Mouse (Mus musculus): Measurements from ENCODE around the gene Plagl2. TPM values are rescaled to one million over a fixed set of nuclear protein-coding genes. Genes with fewer than 3 reads are reported as not detected.

Plagl2 gene
- total and polyA plus RNA-seq, 3 experiments, result 8.1 to 52.7 (median 18.0) TPM

GRCm38 (mm10) chr2:153242156-153242555 lies 930 bp upstream of the Plagl2 start:
- peaks cover 14 to 35% of the 10 kb centered on the region in 2 experiments for H3K36me3 ChIP-seq (replicated peaks in 1 of 2; ENCODE audit: control insufficient read depth in 1 of 2, insufficient read depth in 1 of 2, low read length in 1 of 2)
- H3K27ac ChIP-seq (ENCODE audit: insufficient read depth, low read depth), result no peak overlapping the region
- H3K4me3 ChIP-seq (replicated peaks in 1 of 3; ENCODE audit: low read depth in 2 of 3, low read length in 2 of 3, poor library complexity in 1 of 3), result peak overlapping the region; percentile 67 to 82 (median 74)
- no peak for DNase-seq (ENCODE audit: extremely low read depth)
- in situ Hi-C loops (cut with MboI; ENCODE audit: low pct_ligation_motif_present, low pct_unique_long_range_greater_than_20kb, low sequenced_read_pairs) (no loop called here), dilution Hi-C loops (cut with MboI; ENCODE audit: extremely low pct_ligation_motif_present, extremely low pct_unique_long_range_greater_than_20kb, low sequenced_read_pairs) (no loop called here)
- peak overlapping the region; percentile 92 for H3K9ac ChIP-seq (ENCODE audit: insufficient read depth, low read depth)
- H3K9me3 ChIP-seq (replicated peaks; ENCODE audit: low read length), result no peaks in the 10 kb centered on the region
- TF ChIP-seq MAX (IDR thresholded peaks at IDR 0.05; ENCODE audit: low read length), result no peak; the same call in 1 of the 2 replicates
- TF ChIP-seq MYC (IDR thresholded peaks at IDR 0.05; ENCODE audit: low read depth, low read length), result no peak
- no peak for TF ChIP-seq RAD21 (IDR thresholded peaks at IDR 0.05; ENCODE audit: low read depth, low read length)
- no peak for TF ChIP-seq IRF4 (IDR thresholded peaks at IDR 0.05; ENCODE audit: low read depth, low read length)
- TF ChIP-seq ZKSCAN1 (IDR thresholded peaks at IDR 0.05; ENCODE audit: borderline replicate concordance, low read depth, low read length), result no peak
- TF ChIP-seq EP300 (IDR thresholded peaks at IDR 0.05; ENCODE audit: low read length), result no peak
- peaks cover 11 to 55% of the 10 kb centered on the region in 2 experiments for H3K4me1 ChIP-seq (ENCODE audit: control insufficient read depth in 1 of 2, insufficient read depth in 2 of 2)
- no peaks in the 10 kb centered on the region for H3K27me3 ChIP-seq (replicated peaks)
- peaks cover 51% of the 10 kb centered on the region for H3K79me2 ChIP-seq (replicated peaks; ENCODE audit: control insufficient read depth, extremely low read depth, insufficient read depth, poor library complexity, severe bottlenecking)
- peak overlapping the region; percentile 82 for H3K4me2 ChIP-seq (ENCODE audit: insufficient read depth, low read depth, poor library complexity, severe bottlenecking)

GRCm38 (mm10) chr2:153240701-153241235 lies 458 bp downstream of the Plagl2 start:
- H3K27ac ChIP-seq (ENCODE audit: insufficient read depth, low read depth), result peak overlapping the region; percentile 74
- H3K79me2 ChIP-seq (replicated peaks; ENCODE audit: control insufficient read depth, extremely low read depth, insufficient read depth, poor library complexity, severe bottlenecking), result peaks cover 65% of the 10 kb centered on the region
- H3K27me3 ChIP-seq (replicated peaks), result no peaks in the 10 kb centered on the region
- H3K4me3 ChIP-seq (replicated peaks in 1 of 3; ENCODE audit: low read depth in 2 of 3, low read length in 2 of 3, poor library complexity in 1 of 3), result peak overlapping the region; percentile 76 to 95 (median 82)
- peaks cover 19 to 64% of the 10 kb centered on the region in 2 experiments for H3K4me1 ChIP-seq (ENCODE audit: control insufficient read depth in 1 of 2, insufficient read depth in 2 of 2)
- peak overlapping the region; percentile 91; the same call in 1 of the 2 replicates for H3K4me2 ChIP-seq (ENCODE audit: insufficient read depth, low read depth, poor library complexity, severe bottlenecking)
- in situ Hi-C loops (cut with MboI; ENCODE audit: low pct_ligation_motif_present, low pct_unique_long_range_greater_than_20kb, low sequenced_read_pairs), result no loop called here
- dilution Hi-C loops (cut with MboI; ENCODE audit: extremely low pct_ligation_motif_present, extremely low pct_unique_long_range_greater_than_20kb, low sequenced_read_pairs), result no loop called here
- H3K36me3 ChIP-seq (replicated peaks in 1 of 2; ENCODE audit: control insufficient read depth in 1 of 2, insufficient read depth in 1 of 2, low read length in 1 of 2), result peaks cover 21 to 43% of the 10 kb centered on the region in 2 experiments
- H3K9ac ChIP-seq (ENCODE audit: insufficient read depth, low read depth), result peak overlapping the region; percentile 92
- H3K9me3 ChIP-seq (replicated peaks; ENCODE audit: low read length), result no peaks in the 10 kb centered on the region
- no peak for DNase-seq (ENCODE audit: extremely low read depth)
- TF ChIP-seq USF1 (IDR thresholded peaks at IDR 0.05; ENCODE audit: low read depth, low read length), result no peak
- TF ChIP-seq EP300 (IDR thresholded peaks at IDR 0.05; ENCODE audit: low read length), result no peak
- TF ChIP-seq JUN (IDR thresholded peaks at IDR 0.05; ENCODE audit: insufficient read depth, low read depth, low read length), result no peak

GRCm38 (mm10) chr2:153239860-153240480 lies 1.3 kb downstream of the Plagl2 start:
- peak overlapping the region; percentile 92 for H3K9ac ChIP-seq (ENCODE audit: insufficient read depth, low read depth)
- DNase-seq (ENCODE audit: extremely low read depth), result no peak
- H3K79me2 ChIP-seq (replicated peaks; ENCODE audit: control insufficient read depth, extremely low read depth, insufficient read depth, poor library complexity, severe bottlenecking), result peaks cover 71% of the 10 kb centered on the region
- peaks cover 22 to 43% of the 10 kb centered on the region in 2 experiments for H3K36me3 ChIP-seq (replicated peaks in 1 of 2; ENCODE audit: control insufficient read depth in 1 of 2, insufficient read depth in 1 of 2, low read length in 1 of 2)
- no peaks in the 10 kb centered on the region for H3K27me3 ChIP-seq (replicated peaks)
- peak overlapping the region; percentile 91 for H3K4me2 ChIP-seq (ENCODE audit: insufficient read depth, low read depth, poor library complexity, severe bottlenecking)
- H3K9me3 ChIP-seq (replicated peaks; ENCODE audit: low read length), result no peaks in the 10 kb centered on the region
- H3K27ac ChIP-seq (ENCODE audit: insufficient read depth, low read depth), result peak overlapping the region; percentile 74
- peak overlapping the region; percentile 76 to 95 (median 82) for H3K4me3 ChIP-seq (replicated peaks in 1 of 3; ENCODE audit: low read depth in 2 of 3, low read length in 2 of 3, poor library complexity in 1 of 3)
- TF ChIP-seq USF1 (IDR thresholded peaks at IDR 0.05; ENCODE audit: low read depth, low read length) (no peak), MYC (IDR thresholded peaks at IDR 0.05; ENCODE audit: low read depth, low read length) (no peak), NRF1 (IDR thresholded peaks at IDR 0.05; ENCODE audit: low read depth, low read length) (peak; percentile 58; the same call in 1 of the 2 replicates), ZKSCAN1 (IDR thresholded peaks at IDR 0.05; ENCODE audit: borderline replicate concordance, low read depth, low read length) (no peak), ELF1 (IDR thresholded peaks at IDR 0.05; ENCODE audit: low read depth, low read length) (no peak), MAZ (IDR thresholded peaks at IDR 0.05; ENCODE audit: low read depth, low read length) (0 out of 2 replicates have a peak, but pooled peaks have one; percentile 23)
- H3K4me1 ChIP-seq (ENCODE audit: control insufficient read depth in 1 of 2, insufficient read depth in 2 of 2), result peaks cover 22 to 65% of the 10 kb centered on the region in 2 experiments
- in situ Hi-C loops (cut with MboI; ENCODE audit: low pct_ligation_motif_present, low pct_unique_long_range_greater_than_20kb, low sequenced_read_pairs) (no loop called here), dilution Hi-C loops (cut with MboI; ENCODE audit: extremely low pct_ligation_motif_present, extremely low pct_unique_long_range_greater_than_20kb, low sequenced_read_pairs) (no loop called here)
